Mouse (Mus musculus): ENCODE results near the gene Theg. TPM values are rescaled to one million over a fixed set of nuclear protein-coding genes. Genes with fewer than 3 reads are reported as not detected.

Gene Theg
- polyA plus RNA-seq, 1 experiment: 1.9 TPM

GRCm38 (mm10) chr10:79615860-79616259, 28.7 kb upstream of the Theg start:
- no peak overlapping the region for H3K4me3 ChIP-seq (ENCODE audit: insufficient read depth, low read length)
- H3K27ac ChIP-seq (ENCODE audit: insufficient read depth, low read length): no peak overlapping the region
- 0 out of 2 replicates have a peak, but pooled peaks cover 2% of the 10 kb centered on the region for H3K4me1 ChIP-seq (ENCODE audit: control insufficient read depth, insufficient read depth, low read length)
- TF ChIP-seq POLR2A (IDR thresholded peaks at IDR 0.05; ENCODE audit: extremely low read depth, insufficient read depth, low read length) (0 out of 2 replicates have a peak, but pooled peaks have one; percentile 6), CTCF (IDR thresholded peaks at IDR 0.05; ENCODE audit: extremely low read depth, insufficient read depth, low read length) (no peak)

GRCm38 (mm10) chr10:79614305-79614643, 27.1 kb upstream of the Theg start:
- 0 out of 2 replicates have a peak, but pooled peaks cover 2% of the 10 kb centered on the region for H3K4me1 ChIP-seq (ENCODE audit: control insufficient read depth, insufficient read depth, low read length)
- TF ChIP-seq POLR2A (IDR thresholded peaks at IDR 0.05; ENCODE audit: extremely low read depth, insufficient read depth, low read length): no peak
- TF ChIP-seq CTCF (IDR thresholded peaks at IDR 0.05; ENCODE audit: extremely low read depth, insufficient read depth, low read length): no peak
- peak overlapping the region; percentile 46; the same call in 1 of the 2 replicates for H3K4me3 ChIP-seq (ENCODE audit: insufficient read depth, low read length)
- H3K27ac ChIP-seq (ENCODE audit: insufficient read depth, low read length): no peak overlapping the region

- TF ChIP-seq POLR2A (IDR thresholded peaks at IDR 0.05; ENCODE audit: extremely low read depth, insufficient read depth, low read length): no peak
- no peak for TF ChIP-seq CTCF (IDR thresholded peaks at IDR 0.05; ENCODE audit: extremely low read depth, insufficient read depth, low read length)
- Histone ChIP-seq H3K4me1 (ENCODE audit: control insufficient read depth, insufficient read depth, low read length) (0 out of 2 replicates have a peak, but pooled peaks cover 2% of the 10 kb centered on the region), H3K4me3 (ENCODE audit: insufficient read depth, low read length) (peak within 1 kb of the TSS; percentile 46), H3K27ac (ENCODE audit: insufficient read depth, low read length) (no peak within 1 kb of the TSS)
Observed at GRCm38 (mm10) chr10:79613578-79614304, 26.6 kb upstream of the Theg start, which contains the start of gene C2cd4c. Gene C2cd4c (minus strand): TSS chr10:79614025.

GRCm38 (mm10) chr10:79612192-79613135, 25.3 kb upstream of the Theg start:
- no peak overlapping the region for H3K4me3 ChIP-seq (ENCODE audit: insufficient read depth, low read length)
- H3K27ac ChIP-seq (ENCODE audit: insufficient read depth, low read length): no peak overlapping the region
- TF ChIP-seq POLR2A (IDR thresholded peaks at IDR 0.05; ENCODE audit: extremely low read depth, insufficient read depth, low read length) (no peak), CTCF (IDR thresholded peaks at IDR 0.05; ENCODE audit: extremely low read depth, insufficient read depth, low read length) (no peak)
- H3K4me1 ChIP-seq (ENCODE audit: control insufficient read depth, insufficient read depth, low read length): peaks cover 5% of the 10 kb centered on the region; the same call in 1 of the 2 replicates

GRCm38 (mm10) chr10:79611296-79611695, 24.2 kb upstream of the Theg start:
- Histone ChIP-seq H3K4me1 (ENCODE audit: control insufficient read depth, insufficient read depth, low read length) (peaks cover 5% of the 10 kb centered on the region; the same call in 1 of the 2 replicates), H3K27ac (ENCODE audit: insufficient read depth, low read length) (no peak overlapping the region)
- TF ChIP-seq POLR2A (IDR thresholded peaks at IDR 0.05; ENCODE audit: extremely low read depth, insufficient read depth, low read length): no peak
- TF ChIP-seq CTCF (IDR thresholded peaks at IDR 0.05; ENCODE audit: extremely low read depth, insufficient read depth, low read length): no peak

GRCm38 (mm10) chr10:79609276-79609675, 22.1 kb upstream of the Theg start:
- Histone ChIP-seq H3K27ac (ENCODE audit: insufficient read depth, low read length) (no peak overlapping the region), H3K4me3 (ENCODE audit: insufficient read depth, low read length) (no peak overlapping the region), H3K4me1 (ENCODE audit: control insufficient read depth, insufficient read depth, low read length) (peaks cover 5% of the 10 kb centered on the region; the same call in 1 of the 2 replicates)
- no peak for TF ChIP-seq POLR2A (IDR thresholded peaks at IDR 0.05; ENCODE audit: extremely low read depth, insufficient read depth, low read length)
- TF ChIP-seq CTCF (IDR thresholded peaks at IDR 0.05; ENCODE audit: extremely low read depth, insufficient read depth, low read length): no peak

More at GRCm38 (mm10) chr10:79611296-79611695, 24.2 kb upstream of the Theg start:
- no peak overlapping the region for H3K4me3 ChIP-seq (ENCODE audit: insufficient read depth, low read length)

- H3K4me1 ChIP-seq (ENCODE audit: control insufficient read depth, insufficient read depth, low read length): peaks cover 3% of the 10 kb centered on the region; the same call in 1 of the 2 replicates
- TF ChIP-seq POLR2A (IDR thresholded peaks at IDR 0.05; ENCODE audit: extremely low read depth, insufficient read depth, low read length): no peak
- TF ChIP-seq CTCF (IDR thresholded peaks at IDR 0.05; ENCODE audit: extremely low read depth, insufficient read depth, low read length): no peak
- no peak overlapping the region for H3K27ac ChIP-seq (ENCODE audit: insufficient read depth, low read length)
- no peak overlapping the region for H3K4me3 ChIP-seq (ENCODE audit: insufficient read depth, low read length)
Observed at GRCm38 (mm10) chr10:79607892-79608291, 20.8 kb upstream of the Theg start.

GRCm38 (mm10) chr10:79606537-79606936, 19.4 kb upstream of the Theg start:
- H3K27ac ChIP-seq (ENCODE audit: insufficient read depth, low read length): no peak overlapping the region
- TF ChIP-seq CTCF (IDR thresholded peaks at IDR 0.05; ENCODE audit: extremely low read depth, insufficient read depth, low read length) (no peak), POLR2A (IDR thresholded peaks at IDR 0.05; ENCODE audit: extremely low read depth, insufficient read depth, low read length) (no peak)
- no peak overlapping the region for H3K4me3 ChIP-seq (ENCODE audit: insufficient read depth, low read length)
- peaks cover 3% of the 10 kb centered on the region; the same call in 1 of the 2 replicates for H3K4me1 ChIP-seq (ENCODE audit: control insufficient read depth, insufficient read depth, low read length)

- H3K27ac ChIP-seq (ENCODE audit: insufficient read depth, low read length): peak overlapping the region; percentile 47; the same call in 1 of the 2 replicates
- peaks cover 7% of the 10 kb centered on the region for H3K4me1 ChIP-seq (ENCODE audit: control insufficient read depth, insufficient read depth, low read length)
- TF ChIP-seq POLR2A (IDR thresholded peaks at IDR 0.05; ENCODE audit: extremely low read depth, insufficient read depth, low read length): no peak
- no peak for TF ChIP-seq CTCF (IDR thresholded peaks at IDR 0.05; ENCODE audit: extremely low read depth, insufficient read depth, low read length)
- no peak overlapping the region for H3K4me3 ChIP-seq (ENCODE audit: insufficient read depth, low read length)
Observed at GRCm38 (mm10) chr10:79597936-79598230, 10.8 kb upstream of the Theg start.
